Mouse (Mus musculus) right cerebral cortex, postnatal 14 days (tissue): ENCODE measurements around the gene Cts3.
"Not testable (repeated sequence)": the region's sequence is repeated elsewhere in the genome, so short reads cannot be mapped to it uniquely, and the experiment has no call there.

ENCODE experiments used
- DNase-seq: peaks from one replicate; pipeline ENCODE4 v3.0.0; 2022

Gene Cts3

GRCm38 (mm10) chr13:61570027-61570426 is at the start of gene Cts3:
Gene Cts3, minus strand, starts transcription at chr13:61570127.
- no peak for DNase-seq

GRCm38 (mm10) chr13:61568074-61568473 is 1.9 kb downstream of the Cts3 start, which contains the start of gene Gm49352:
Gene Gm49352, minus strand, starts transcription at chr13:61568174.
- DNase-seq = not testable (repeated sequence)

- no peak for DNase-seq
Measured at GRCm38 (mm10) chr13:61541631-61542030, 28.3 kb downstream of the Cts3 start, which contains the start of gene Ctsm. Gene Ctsm, minus strand, starts transcription at chr13:61541839.
